In genomic region chr9:117393626-117394525, GRCm38 (mm10) we compare ENCODE assay signal across 8 mouse cellular contexts.
DNase-seq lines count a peak whose midpoint lies in the region; ATAC-seq lines count a peak whose summit lies in the region.

No protein-coding gene starts in this region.

- WGBS in hindbrain, embryonic 14.5 days = 62% methylated on average over 18 of the region's 18 CpGs
- WGBS in hindbrain, embryonic 12.5 days = 76% methylated on average over 18 of the region's 18 CpGs
- WGBS in heart, embryonic 12.5 days = 44% methylated on average over 18 of the region's 18 CpGs
- WGBS in stomach, embryonic 14.5 days = 34% methylated on average over 18 of the region's 18 CpGs

- peak overlapping the region; percentile 9; the same call in 1 of the 2 replicates for H3K27ac ChIP-seq in hindbrain, embryonic 14.5 days
- H3K27ac ChIP-seq in hindbrain, embryonic 12.5 days = no peak overlapping the region; the same call in 1 of the 2 replicates
- no peak overlapping the region for H3K27ac ChIP-seq in heart, embryonic 12.5 days (ENCODE audit: poor library complexity, severe bottlenecking)
- no peak overlapping the region for H3K27ac ChIP-seq in stomach, embryonic 14.5 days (ENCODE audit: low read length)

- no peak overlapping the region for H3K4me3 ChIP-seq in hindbrain, embryonic 14.5 days (replicated peaks; ENCODE audit: low read length)
- no peak overlapping the region for H3K4me3 ChIP-seq in hindbrain, embryonic 12.5 days
- H3K4me3 ChIP-seq in heart, embryonic 12.5 days = no peak overlapping the region
- no peak overlapping the region for H3K4me3 ChIP-seq in stomach, embryonic 14.5 days (ENCODE audit: low read depth, low read length)

- H3K4me2 ChIP-seq in hindbrain, embryonic 14.5 days (replicated peaks) = no peak overlapping the region
- no peak overlapping the region for H3K4me2 ChIP-seq in hindbrain, embryonic 12.5 days (replicated peaks)
- H3K4me2 ChIP-seq in heart, embryonic 12.5 days = 0 out of 2 replicates have a peak overlapping the region, but pooled peaks have one; percentile 16
- H3K4me2 ChIP-seq in stomach, embryonic 14.5 days (replicated peaks; ENCODE audit: low read depth, low read length) = no peak overlapping the region

- H3K4me1 ChIP-seq in hindbrain, embryonic 14.5 days (replicated peaks; ENCODE audit: control insufficient read depth, insufficient read depth, low read length) = 0 out of 2 replicates have a peak, but pooled peaks cover 8% of the 10 kb centered on the region
- H3K4me1 ChIP-seq in hindbrain, embryonic 12.5 days = 0 out of 2 replicates have a peak, but pooled peaks cover 5% of the 10 kb centered on the region
- peaks cover 11% of the 10 kb centered on the region for H3K4me1 ChIP-seq in heart, embryonic 12.5 days (replicated peaks)
- no peaks in the 10 kb centered on the region for H3K4me1 ChIP-seq in stomach, embryonic 14.5 days (ENCODE audit: control insufficient read depth, insufficient read depth, low read length)

- H3K36me3 ChIP-seq in hindbrain, embryonic 14.5 days (replicated peaks; ENCODE audit: control insufficient read depth, insufficient read depth) = no peaks in the 10 kb centered on the region
- no peaks in the 10 kb centered on the region for H3K36me3 ChIP-seq in hindbrain, embryonic 12.5 days
- H3K36me3 ChIP-seq in heart, embryonic 12.5 days = no peaks in the 10 kb centered on the region
- no peaks in the 10 kb centered on the region for H3K36me3 ChIP-seq in stomach, embryonic 14.5 days (ENCODE audit: control insufficient read depth, insufficient read depth, low read length)

- DNase-seq in hindbrain, embryonic 14.5 days (ENCODE audit: low spot score) = peak; percentile 74
- peak; percentile 34 for DNase-seq in adrenal gland, postnatal 25 days
- peak; percentile 79 to 82 for DNase-seq in kidney, postnatal 25 days
- no peak for DNase-seq in thymus, postnatal 10 days (ENCODE audit: low spot score in 2 of 2)

- no peak overlapping the region for H3K9ac ChIP-seq in hindbrain, embryonic 14.5 days
- no peak overlapping the region for H3K9ac ChIP-seq in hindbrain, embryonic 12.5 days
- H3K9ac ChIP-seq in heart, embryonic 12.5 days = no peak overlapping the region
- no peak overlapping the region for H3K9ac ChIP-seq in stomach, embryonic 14.5 days (replicated peaks; ENCODE audit: low read depth, low read length)

- ATAC-seq in hindbrain, embryonic 14.5 days (ENCODE audit: low FRiP score) = peak; percentile 65; the same call in 1 of the 2 replicates
- no peak for ATAC-seq in hindbrain, embryonic 12.5 days (ENCODE audit: low FRiP score)
- peak; percentile 86 for ATAC-seq in heart, embryonic 12.5 days (ENCODE audit: insufficient number of reproducible peaks, low FRiP score)
- ATAC-seq in stomach, embryonic 14.5 days (ENCODE audit: insufficient number of reproducible peaks, insufficient read depth, low FRiP score, low read depth) = peak; percentile 79; the same call in 1 of the 2 replicates
- no peak for ATAC-seq in erythroblast, adult 5-6 weeks (replicated peaks; ENCODE audit: low FRiP score, poor library complexity, severe bottlenecking)

- no peaks in the 10 kb centered on the region for H3K27me3 ChIP-seq in hindbrain, embryonic 14.5 days (ENCODE audit: control insufficient read depth, insufficient read depth, low read length)
- H3K27me3 ChIP-seq in hindbrain, embryonic 12.5 days = no peaks in the 10 kb centered on the region
- H3K27me3 ChIP-seq in heart, embryonic 12.5 days (replicated peaks) = no peaks in the 10 kb centered on the region
- no peaks in the 10 kb centered on the region for H3K27me3 ChIP-seq in stomach, embryonic 14.5 days (ENCODE audit: control insufficient read depth, insufficient read depth, low read length)

- no peaks in the 10 kb centered on the region for H3K9me3 ChIP-seq in hindbrain, embryonic 14.5 days (ENCODE audit: control insufficient read depth, low read length)
- H3K9me3 ChIP-seq in hindbrain, embryonic 12.5 days (replicated peaks) = no peaks in the 10 kb centered on the region
- H3K9me3 ChIP-seq in heart, embryonic 12.5 days (replicated peaks) = peaks cover 3% of the 10 kb centered on the region; the same call in 1 of the 2 replicates
- no peaks in the 10 kb centered on the region for H3K9me3 ChIP-seq in stomach, embryonic 14.5 days (ENCODE audit: control insufficient read depth, low read depth, low read length)

Comparison
In these comparisons a context has a peak if more than half of its experiments do, and no peak if none do; other contexts are left out.
1. ATAC-seq: peak in hindbrain, embryonic 14.5 days (single experiment), heart, embryonic 12.5 days (single experiment) and stomach, embryonic 14.5 days (single experiment); none in hindbrain, embryonic 12.5 days (single experiment) and erythroblast, adult 5-6 weeks (single experiment).
2. DNase-seq: peak in hindbrain, embryonic 14.5 days (single experiment), adrenal gland, postnatal 25 days (single experiment) and kidney, postnatal 25 days (2 of 2); none in thymus, postnatal 10 days (0 of 2).